Mouse (Mus musculus): Measurements from ENCODE around the gene Pkp4.

Pkp4 gene

GRCm38 (mm10) chr2:59272713-59273112, 112.1 kb downstream of the Pkp4 start:
- no peak for DNase-seq (ENCODE audit: low spot score)

- no peak for DNase-seq (ENCODE audit: low spot score)
Measured at GRCm38 (mm10) chr2:59280914-59281562, 120.4 kb downstream of the Pkp4 start.

DNA sequence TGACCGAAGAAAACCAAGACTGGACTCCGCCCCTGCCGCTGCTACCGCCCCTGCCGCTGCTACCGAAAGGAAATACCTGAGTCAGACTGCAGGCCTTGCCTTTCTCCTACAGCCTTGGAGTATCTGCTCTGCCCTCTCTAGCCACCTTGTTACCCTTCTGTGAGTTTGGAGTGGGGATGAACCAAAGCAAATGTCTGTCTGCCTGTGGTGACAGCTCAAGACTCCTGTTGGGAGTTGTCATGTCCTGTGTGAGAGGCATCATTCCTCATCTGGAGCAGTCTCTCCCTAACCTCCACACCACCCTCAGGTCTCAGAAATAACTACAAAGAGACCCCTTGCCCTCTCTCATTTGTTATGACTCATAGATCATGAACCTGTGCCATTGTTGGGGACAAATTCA, 122.3 kb downstream of the Pkp4 start:
- no peak for DNase-seq (ENCODE audit: low spot score)

DNA sequence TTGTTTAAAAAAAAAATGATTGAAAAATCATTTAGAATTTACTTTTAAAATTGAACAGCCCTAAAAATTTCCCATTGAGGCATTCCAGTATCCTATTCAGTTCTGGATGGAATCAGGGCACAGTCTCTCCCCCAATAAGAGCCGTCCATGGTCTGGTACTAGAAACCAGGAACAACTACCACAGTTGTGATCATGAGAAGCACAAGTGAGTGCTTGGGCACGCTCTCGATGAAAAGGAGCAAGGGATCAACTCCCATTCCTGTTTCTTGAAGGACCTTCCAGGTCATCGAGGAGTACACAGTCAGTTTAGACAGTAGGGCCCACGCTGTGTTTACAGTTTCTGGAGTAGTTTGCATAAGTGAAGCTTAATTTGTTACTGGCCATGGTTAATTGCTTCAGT, 123.6 kb downstream of the Pkp4 start:
- no peak for DNase-seq (ENCODE audit: low spot score)

DNA sequence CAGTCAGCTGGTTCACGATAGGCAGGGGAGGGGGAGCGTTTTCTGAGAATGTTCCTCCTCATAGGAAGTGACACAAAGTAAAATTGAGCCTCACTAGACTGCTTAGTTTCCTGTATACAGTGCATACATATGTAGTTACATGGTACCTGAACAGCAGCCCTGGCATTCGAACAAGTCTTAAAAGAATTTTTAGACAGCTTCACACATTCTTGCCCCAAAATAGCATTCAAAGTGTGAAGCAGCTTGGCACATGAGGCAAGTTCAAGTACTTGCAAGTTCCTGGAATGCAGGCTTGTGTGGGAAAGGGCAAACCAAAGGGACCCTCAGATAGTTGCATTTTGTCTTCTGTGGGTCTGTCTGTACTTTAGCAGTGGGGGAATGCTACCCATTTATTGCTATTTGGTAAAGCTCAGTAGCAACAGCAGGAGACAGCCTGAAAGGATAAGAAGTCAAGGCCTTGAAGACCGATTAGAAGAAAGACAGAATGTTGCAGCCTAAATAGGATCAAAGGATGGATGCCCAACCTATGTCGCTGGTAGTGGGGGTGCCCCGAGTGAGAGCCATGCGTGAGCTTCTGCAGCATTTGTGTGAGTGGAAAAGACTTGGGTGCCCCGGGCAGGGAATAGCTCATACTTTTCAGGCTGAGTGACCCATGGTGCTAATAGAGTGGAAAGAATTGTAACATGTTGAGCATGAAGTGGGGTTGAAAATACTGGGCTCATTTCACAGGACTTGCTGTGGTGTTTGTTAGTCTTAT, 124.3 kb downstream of the Pkp4 start:
- no peak for DNase-seq (ENCODE audit: low spot score)

DNA sequence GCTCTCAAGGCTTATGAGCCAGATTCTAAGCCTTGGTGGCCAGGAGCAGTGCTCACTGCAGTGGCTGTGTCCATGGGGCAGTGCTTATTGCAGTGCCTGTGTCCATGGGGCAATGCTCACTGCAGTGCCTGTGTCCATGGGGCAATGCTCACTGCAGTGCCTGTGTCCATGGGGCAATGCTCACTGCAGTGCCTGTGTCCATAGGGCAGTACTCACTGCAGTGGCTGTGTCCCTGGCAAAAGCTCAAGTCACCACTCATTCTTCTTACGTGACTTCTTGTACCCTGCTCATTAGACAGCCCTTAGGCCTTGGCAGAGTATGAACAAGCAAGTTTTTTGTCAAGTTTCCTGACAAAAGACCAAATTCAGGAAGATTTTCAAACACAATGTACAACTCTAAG, 124.9 kb downstream of the Pkp4 start:
- no peak for DNase-seq (ENCODE audit: low spot score)

DNA sequence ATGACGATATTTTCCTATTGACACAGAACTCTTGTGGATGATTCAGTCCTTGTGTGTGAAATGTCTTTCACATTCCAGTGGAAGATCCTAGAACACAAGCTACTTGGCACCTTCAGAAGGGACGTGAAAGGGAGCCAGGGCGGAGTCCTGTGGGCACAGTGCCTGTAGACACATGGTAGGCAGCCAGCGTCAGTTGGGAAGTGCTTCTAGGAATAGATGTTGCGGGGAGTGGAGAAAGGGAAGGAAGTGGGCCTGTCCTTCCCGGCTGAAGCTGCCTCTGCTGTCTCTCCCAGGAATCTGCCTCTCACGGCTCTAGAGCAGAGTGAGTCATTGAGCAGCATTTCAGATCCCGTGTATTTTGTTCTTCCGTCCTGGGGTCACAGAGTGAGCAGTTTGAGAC, 125.6 kb downstream of the Pkp4 start:
- DNase-seq (ENCODE audit: low spot score): no peak

GRCm38 (mm10) chr2:59287630-59288029, 127.0 kb downstream of the Pkp4 start:
- DNase-seq (ENCODE audit: low spot score): no peak

GRCm38 (mm10) chr2:59289411-59289810, 128.8 kb downstream of the Pkp4 start:
- DNase-seq (ENCODE audit: low spot score): no peak

- peak; percentile 32 for DNase-seq (ENCODE audit: low spot score)
Measured at GRCm38 (mm10) chr2:59290391-59290790, 129.7 kb downstream of the Pkp4 start.

- no peak for DNase-seq (ENCODE audit: low spot score)
Measured at GRCm38 (mm10) chr2:59299831-59300230, 139.2 kb downstream of the Pkp4 start.

DNA sequence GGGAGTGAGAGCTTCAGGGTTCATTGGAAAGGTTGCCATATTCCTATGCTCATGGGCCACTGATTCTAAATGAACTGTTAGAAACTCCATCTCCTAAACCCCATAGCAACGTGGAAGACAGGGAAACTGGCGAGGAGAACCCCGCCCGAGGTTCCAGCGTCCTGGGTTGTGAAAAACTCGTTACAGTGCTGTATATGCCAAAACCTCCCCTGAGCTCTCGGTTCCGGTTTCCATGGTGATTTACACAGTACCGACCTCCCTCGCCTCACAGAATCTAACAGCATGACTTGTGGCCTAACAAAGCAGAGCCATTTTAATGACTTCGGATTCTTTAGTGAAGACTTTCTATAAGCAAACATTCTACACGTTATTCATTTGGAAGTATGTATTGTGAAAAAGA, 141.0 kb downstream of the Pkp4 start:
- peak; percentile 34 for DNase-seq (ENCODE audit: low spot score)

- no peak for DNase-seq (ENCODE audit: low spot score)
Measured at GRCm38 (mm10) chr2:59302430-59302829, 141.8 kb downstream of the Pkp4 start.

- DNase-seq (ENCODE audit: low spot score): no peak
Measured at GRCm38 (mm10) chr2:59303530-59304063, 142.9 kb downstream of the Pkp4 start.

DNA sequence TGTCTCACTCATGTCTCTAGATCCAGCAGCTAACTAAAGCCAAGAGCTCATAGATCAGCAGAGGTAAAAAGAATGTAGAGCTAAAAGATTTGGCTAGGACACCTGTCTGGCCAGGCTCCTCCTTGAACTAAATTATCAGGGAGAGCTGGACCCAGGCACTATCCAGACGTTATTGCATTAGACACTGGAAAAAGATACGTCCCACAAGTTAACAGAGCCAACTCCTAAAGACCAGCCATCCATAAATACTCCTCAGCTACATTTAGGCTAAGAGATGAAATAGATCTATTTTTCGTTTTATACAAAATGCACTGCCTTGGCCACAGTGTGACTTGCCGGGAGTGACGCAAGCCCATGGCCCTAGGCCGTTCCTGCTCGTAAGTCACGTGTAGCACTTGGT, 146.7 kb downstream of the Pkp4 start:
- DNase-seq (ENCODE audit: low spot score): no peak

DNA sequence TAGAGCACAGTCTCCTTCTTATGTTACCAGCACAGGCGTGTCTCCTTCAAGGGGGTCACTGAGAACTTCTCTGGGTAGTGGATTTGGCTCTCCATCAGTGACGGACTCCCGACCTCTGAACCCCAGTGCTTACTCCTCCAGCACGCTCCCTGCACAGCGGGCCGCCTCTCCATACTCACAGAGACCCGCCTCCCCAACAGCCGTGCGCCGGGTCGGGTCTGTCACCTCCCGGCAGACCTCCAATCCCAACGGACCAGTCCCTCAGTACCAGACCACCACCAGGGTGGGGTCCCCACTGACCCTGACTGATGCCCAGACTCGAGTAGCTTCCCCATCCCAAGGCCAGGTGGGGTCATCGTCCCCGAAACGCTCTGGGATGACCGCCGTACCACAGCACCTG, 147.4 kb downstream of the Pkp4 start:
- DNase-seq (ENCODE audit: low spot score): no peak

DNA sequence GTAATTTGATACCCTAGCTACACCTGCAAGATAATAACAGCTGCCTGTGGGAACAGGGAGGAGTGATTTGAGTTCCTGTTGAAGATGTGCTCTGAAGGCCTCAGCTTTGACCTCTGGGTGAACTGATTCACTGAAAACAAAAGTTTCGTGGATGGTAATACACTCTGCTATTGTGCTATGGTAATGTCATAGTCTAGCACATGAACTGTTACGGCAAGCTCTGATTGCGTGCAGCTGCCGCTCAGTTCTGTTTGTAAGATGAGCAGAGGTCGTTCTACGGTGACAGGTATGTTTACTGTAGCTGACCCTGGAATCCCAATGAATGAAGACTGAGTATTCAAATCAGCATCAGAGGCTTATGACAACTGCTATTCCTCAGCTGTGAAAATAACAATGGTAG, 152.6 kb downstream of the Pkp4 start:
- no peak for DNase-seq (ENCODE audit: low spot score)

DNA sequence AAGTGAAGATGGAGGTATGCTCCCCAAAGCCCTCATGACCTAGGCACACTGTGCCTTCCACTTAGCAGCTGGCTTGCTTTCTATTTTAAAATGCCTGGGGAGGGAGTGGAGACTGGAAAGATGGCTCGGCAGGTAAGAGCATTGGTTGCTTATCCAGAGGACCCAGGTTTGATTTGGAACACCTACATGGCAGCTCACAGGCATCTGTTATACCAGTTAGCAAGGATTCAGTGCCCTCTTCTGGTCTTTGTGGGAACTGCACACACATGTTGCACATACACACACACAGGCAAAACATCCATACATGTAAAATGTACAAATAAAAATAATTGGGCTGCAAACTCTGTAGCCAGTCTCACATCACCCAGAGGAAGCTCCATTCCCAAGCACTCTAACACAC, 158.0 kb downstream of the Pkp4 start:
- no peak for DNase-seq (ENCODE audit: low spot score)

DNA sequence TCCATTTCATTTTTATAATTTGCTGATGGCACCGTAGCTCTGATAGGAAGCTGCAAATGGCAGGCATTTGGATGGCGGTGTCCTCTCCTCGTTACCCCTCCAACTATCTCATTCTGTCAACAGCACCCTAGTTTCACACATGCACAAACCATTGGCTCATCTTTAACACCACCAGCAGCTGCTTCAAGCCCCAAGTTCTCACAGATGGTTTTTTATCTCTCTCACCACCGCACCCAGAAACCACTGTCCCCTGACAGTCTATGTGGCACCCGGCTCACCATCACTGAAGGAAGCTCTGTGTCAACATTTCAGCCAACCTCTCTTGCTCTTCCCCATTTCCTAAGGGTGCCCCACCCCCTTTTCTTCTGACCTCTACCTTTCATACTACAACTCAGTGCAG, 167.3 kb downstream of the Pkp4 start:
- no peak for DNase-seq (ENCODE audit: low spot score)

DNA sequence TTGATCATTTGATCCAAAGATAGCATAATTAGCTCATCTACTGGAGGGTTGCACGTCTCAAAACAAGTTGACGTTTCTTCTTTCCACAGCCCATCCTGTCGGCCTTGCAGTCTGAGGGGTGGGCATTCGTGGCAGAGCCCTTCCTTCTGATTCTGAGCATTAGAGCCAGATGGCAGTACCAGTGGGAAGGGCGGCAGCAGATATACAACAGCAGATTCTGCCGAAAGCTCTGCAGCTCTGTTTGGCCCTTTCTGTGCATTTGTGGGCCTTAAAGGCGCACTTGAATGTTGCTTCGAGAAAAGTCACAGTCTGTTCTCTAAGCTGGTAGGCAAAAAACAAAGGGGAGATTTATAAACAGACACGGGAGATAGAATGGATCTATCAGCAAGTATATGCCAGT, 170.4 kb downstream of the Pkp4 start:
- no peak for DNase-seq (ENCODE audit: low spot score)

DNA sequence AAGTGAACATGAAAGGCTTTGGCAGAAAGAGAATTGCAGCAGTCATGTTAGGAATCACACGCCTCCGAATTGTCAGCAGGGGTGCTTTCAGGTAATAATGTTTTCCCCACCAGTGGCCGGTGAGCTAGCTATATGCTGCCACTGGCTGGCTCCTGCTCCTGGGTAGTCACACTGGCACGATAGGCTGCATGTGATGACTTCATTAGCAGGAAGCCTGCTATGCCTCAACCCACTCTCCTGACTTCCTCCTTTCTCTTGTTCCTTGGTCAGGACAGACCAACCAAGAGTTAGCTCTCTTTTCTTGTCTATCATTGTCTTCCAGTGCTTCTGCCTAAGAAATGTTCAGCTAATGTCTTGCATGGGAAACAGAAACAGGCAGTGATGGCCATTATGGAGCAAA, 171.9 kb downstream of the Pkp4 start:
- no peak for DNase-seq (ENCODE audit: low spot score)

- no peak for DNase-seq (ENCODE audit: low spot score)
Measured at GRCm38 (mm10) chr2:59338501-59338900, 177.9 kb downstream of the Pkp4 start.

- no peak for DNase-seq (ENCODE audit: low spot score)
Measured at GRCm38 (mm10) chr2:59338926-59339325, 178.3 kb downstream of the Pkp4 start.

Data from embryo, embryonic 10 days (tissue).